Comparison of ENCODE assay signal across 11 mouse cellular contexts in genomic region chr15:102788846-102789518, GRCm38 (mm10).
DNase-seq lines count a peak whose midpoint lies in the region; ATAC-seq and TF ChIP-seq lines count a peak whose summit lies in the region.
"Had no signal": no experiment of that assay in that cellular context is flagged by ENCODE, and none has a peak within 500 bp of the region (broad histone marks: within the 10 kb centered on the region; RNA-seq: fewer than 3 reads in every experiment).

No protein-coding gene starts in this region.

- peak; percentile 38 for DNase-seq in embryo, embryonic 9.5 days (ENCODE audit: extremely low spot score)
- peak; percentile 70 for DNase-seq in hindbrain, embryonic 11.5 days (ENCODE audit: low spot score)
- peak; percentile 64 to 72 for DNase-seq in left cerebral cortex, postnatal 36 days (ENCODE audit: low spot score in 2 of 2)
- peak; percentile 90 for DNase-seq in right cerebral cortex, adult 18-20 months
- DNase-seq in liver, postnatal 0 days, result no peak
- DNase-seq in thymus, postnatal 25 days, result no peak
- no peak for DNase-seq in kidney, postnatal 10 days
- DNase-seq: cerebellum, adult 11 months; thymus, postnatal 36 days had no signal

- H3K9me3 ChIP-seq in hindbrain, embryonic 11.5 days (ENCODE audit: control insufficient read depth, low read length), result no peaks in the 10 kb centered on the region
- no peaks in the 10 kb centered on the region for H3K9me3 ChIP-seq in liver, postnatal 0 days (ENCODE audit: low read length)
- H3K9me3 ChIP-seq: heart, embryonic 10.5 days had no signal

- TF ChIP-seq CTCF in liver, postnatal 0 days (IDR thresholded peaks at IDR 0.05; ENCODE audit: low read depth), result no peak

- no peaks in the 10 kb centered on the region; the same call in 1 of the 2 replicates for H3K4me1 ChIP-seq in hindbrain, embryonic 11.5 days (replicated peaks; ENCODE audit: control insufficient read depth, insufficient read depth, low read length)
- no peaks in the 10 kb centered on the region for H3K4me1 ChIP-seq in liver, postnatal 0 days (ENCODE audit: insufficient read depth)
- H3K4me1 ChIP-seq: heart, embryonic 10.5 days had no signal

- H3K36me3 ChIP-seq in hindbrain, embryonic 11.5 days (ENCODE audit: control insufficient read depth, insufficient read depth, low read length), result no peaks in the 10 kb centered on the region
- no peaks in the 10 kb centered on the region for H3K36me3 ChIP-seq in liver, postnatal 0 days (replicated peaks; ENCODE audit: insufficient read depth, low read length)
- H3K36me3 ChIP-seq: heart, embryonic 10.5 days had no signal

- no peak for TF ChIP-seq EP300 in liver, postnatal 0 days (IDR thresholded peaks at IDR 0.05; ENCODE audit: low read depth)

- WGBS in hindbrain, embryonic 11.5 days, result 38% methylated on average over 7 of the region's 7 CpGs
- WGBS in liver, postnatal 0 days (ENCODE audit: insufficient replicate concordance), result 52% methylated on average over 7 of the region's 7 CpGs

- H3K27ac ChIP-seq in hindbrain, embryonic 11.5 days (ENCODE audit: low read depth, low read length), result peak overlapping the region; percentile 70
- no peak overlapping the region for H3K27ac ChIP-seq in liver, postnatal 0 days (ENCODE audit: low read depth)
- H3K27ac ChIP-seq: heart, embryonic 10.5 days had no signal

- intact Hi-C loops in left cerebral cortex, postnatal 36 days (cut with DNase I), result loop anchor here (2.0 kb wide), 1 partner anchor 14 kb away; no protein-coding TSS in a partner anchor

- no peaks in the 10 kb centered on the region for H3K27me3 ChIP-seq in hindbrain, embryonic 11.5 days (ENCODE audit: control insufficient read depth, insufficient read depth, low read length)
- peaks cover 19% of the 10 kb centered on the region for H3K27me3 ChIP-seq in liver, postnatal 0 days (ENCODE audit: insufficient read depth, low read length)

- no peak overlapping the region; the same call in 1 of the 2 replicates for H3K4me2 ChIP-seq in hindbrain, embryonic 11.5 days (replicated peaks; ENCODE audit: low read depth, low read length)
- no peak overlapping the region for H3K4me2 ChIP-seq in liver, postnatal 0 days (ENCODE audit: low read depth, low read length)

- ATAC-seq in hindbrain, embryonic 11.5 days (ENCODE audit: low FRiP score), result peak; percentile 80
- ATAC-seq in liver, postnatal 0 days, result no peak
- no peak for ATAC-seq in activated CD4-positive, CD25-positive, alpha-beta regulatory T cell, adult 4 months

- no peak overlapping the region for H3K4me3 ChIP-seq in hindbrain, embryonic 11.5 days (ENCODE audit: low read depth, low read length)
- H3K4me3 ChIP-seq in liver, postnatal 0 days (ENCODE audit: low read depth, low read length), result no peak overlapping the region
- H3K4me3 ChIP-seq: heart, embryonic 10.5 days had no signal

- H3K9ac ChIP-seq in hindbrain, embryonic 11.5 days (ENCODE audit: low read depth, low read length), result no peak overlapping the region
- no peak overlapping the region for H3K9ac ChIP-seq in liver, postnatal 0 days (replicated peaks)

Comparison
In these comparisons a context has a peak if more than half of its experiments do, and no peak if none do; other contexts are left out.
1. DNase-seq: peak in embryo, embryonic 9.5 days (single experiment), hindbrain, embryonic 11.5 days (single experiment), left cerebral cortex, postnatal 36 days (2 of 2) and right cerebral cortex, adult 18-20 months (single experiment); none in liver, postnatal 0 days (single experiment), thymus, postnatal 25 days (single experiment) and kidney, postnatal 10 days (single experiment).